8 mouse cellular contexts compared by ENCODE assay signal in genomic region chr6:55950345-55951110, GRCm38 (mm10).
DNase-seq lines count a peak whose midpoint lies in the region; ATAC-seq lines count a peak whose summit lies in the region.

No protein-coding gene starts in this region.

- DNase-seq in gastrocnemius, adult 18-20 months (ENCODE audit: low spot score): peak; percentile 43
- DNase-seq in gastrocnemius, adult 8-10 months (ENCODE audit: low spot score in 2 of 2): no peak
- DNase-seq in brain, embryonic 18.5 days (ENCODE audit: low read depth, low spot score): peak; percentile 42
- DNase-seq in forebrain, embryonic 11.5 days (ENCODE audit: low spot score): peak; percentile 61
- peak; percentile 91 for DNase-seq in hindbrain, embryonic 14.5 days (ENCODE audit: low spot score)
- DNase-seq in layer of hippocampus, postnatal 14 days (ENCODE audit: low spot score in 2 of 2): peak; percentile 40 to 76
- DNase-seq in lung, postnatal 36 days: peak; percentile 67
- DNase-seq in right cerebral cortex, postnatal 14 days: peak; percentile 42

- no peaks in the 10 kb centered on the region for H3K9me3 ChIP-seq in forebrain, embryonic 11.5 days (ENCODE audit: control insufficient read depth, low read length)
- no peaks in the 10 kb centered on the region for H3K9me3 ChIP-seq in hindbrain, embryonic 14.5 days (ENCODE audit: control insufficient read depth, low read length)

- 72% methylated on average over 8 of the region's 8 CpGs for WGBS in forebrain, embryonic 11.5 days
- WGBS in hindbrain, embryonic 14.5 days: 74% methylated on average over 8 of the region's 8 CpGs

- H3K4me3 ChIP-seq in forebrain, embryonic 11.5 days (ENCODE audit: low read depth, low read length): no peak overlapping the region
- no peak overlapping the region for H3K4me3 ChIP-seq in hindbrain, embryonic 14.5 days (replicated peaks; ENCODE audit: low read length)

- peak; percentile 78 for ATAC-seq in forebrain, embryonic 11.5 days (replicated peaks; ENCODE audit: low FRiP score)
- ATAC-seq in hindbrain, embryonic 14.5 days (ENCODE audit: low FRiP score): peak; percentile 88

- H3K27ac ChIP-seq in forebrain, embryonic 11.5 days (ENCODE audit: low read depth, low read length): no peak overlapping the region
- no peak overlapping the region for H3K27ac ChIP-seq in hindbrain, embryonic 14.5 days

- no peaks in the 10 kb centered on the region for H3K36me3 ChIP-seq in forebrain, embryonic 11.5 days (ENCODE audit: control insufficient read depth, insufficient read depth, low read length)
- no peaks in the 10 kb centered on the region for H3K36me3 ChIP-seq in hindbrain, embryonic 14.5 days (replicated peaks; ENCODE audit: control insufficient read depth, insufficient read depth)

- no peak overlapping the region for H3K4me2 ChIP-seq in forebrain, embryonic 11.5 days (ENCODE audit: low read depth, low read length, severe bottlenecking)
- H3K4me2 ChIP-seq in hindbrain, embryonic 14.5 days (replicated peaks): no peak overlapping the region

- no peaks in the 10 kb centered on the region for H3K4me1 ChIP-seq in forebrain, embryonic 11.5 days (replicated peaks; ENCODE audit: control insufficient read depth, insufficient read depth, low read length)
- no peaks in the 10 kb centered on the region for H3K4me1 ChIP-seq in hindbrain, embryonic 14.5 days (replicated peaks; ENCODE audit: control insufficient read depth, insufficient read depth, low read length)

- no peaks in the 10 kb centered on the region for H3K27me3 ChIP-seq in forebrain, embryonic 11.5 days (ENCODE audit: control insufficient read depth, insufficient read depth, low read length)
- no peaks in the 10 kb centered on the region for H3K27me3 ChIP-seq in hindbrain, embryonic 14.5 days (ENCODE audit: control insufficient read depth, insufficient read depth, low read length)

- no peak overlapping the region for H3K9ac ChIP-seq in forebrain, embryonic 11.5 days (ENCODE audit: low read length)
- H3K9ac ChIP-seq in hindbrain, embryonic 14.5 days: no peak overlapping the region

Comparison
In these comparisons a context has a peak if more than half of its experiments do, and no peak if none do; other contexts are left out.
1. DNase-seq: peak in gastrocnemius, adult 18-20 months (single experiment), brain, embryonic 18.5 days (single experiment), forebrain, embryonic 11.5 days (single experiment), hindbrain, embryonic 14.5 days (single experiment), layer of hippocampus, postnatal 14 days (2 of 2), lung, postnatal 36 days (single experiment) and right cerebral cortex, postnatal 14 days (single experiment); none in gastrocnemius, adult 8-10 months (0 of 2).